Mouse (Mus musculus) gastrocnemius, postnatal 14 days (tissue): ENCODE data around the gene Mcm2. TPM values are rescaled to one million over a fixed set of nuclear protein-coding genes. Genes with fewer than 3 reads are reported as not detected.
A peak's percentile ranks its signal among the peaks of the same experiment; 100 is the strongest.

Experiments used
- DNase-seq: peaks from one replicate; pipeline ENCODE4 v3.0.0; 2021; ENCODE audit warnings: mixed read lengths
- intact Hi-C: fragments of 180-260 bp; cut with DNase I; formaldehyde crosslinking; loops from one replicate; pipeline ENCODE4 v1.15.1; 2025; ENCODE audit warnings: low total_unique reads
- long read RNA-seq, 2 experiments: library from polyadenylated mRNA; stranded (forward); transcript quantifications; one replicate each; pipeline ENCODE4 v2.0.0; 2021
- total RNA-seq, 2 experiments: library from RNA; stranded (reverse); gene quantifications; 2 replicates each; pipeline ENCODE4 v1.2.3; 2021

Gene Mcm2
- total RNA-seq, result 1 to 10 TPM; 5.5 to 9.4 TPM
- long read RNA-seq, experiment 1, partial matches to known transcripts, result 1 of 10 reads
- long read RNA-seq, experiment 1, other reads (novel, unspliced or antisense), result 5 of 10 reads
- long read RNA-seq, experiment 2, transcript Mcm2-201 (16 exons, 3,371 nt), result major isoform, 7 of 12 reads
- long read RNA-seq, experiment 2, partial matches to known transcripts, result 3 of 12 reads
- long read RNA-seq, experiment 2, other reads (novel, unspliced or antisense), result 1 of 12 reads

- intact Hi-C loops, result no loop called here
- DNase-seq, result peak; percentile 94
Observed at GRCm38 (mm10) chr6:88898534-88899048, at the start of gene Mcm2. Gene Mcm2 (minus strand): TSS chr6:88898780.

GRCm38 (mm10) chr6:88947771-88948170, 49.2 kb upstream of the Mcm2 start:
- no peak for DNase-seq
- intact Hi-C loops, result no loop called here

GRCm38 (mm10) chr6:88946442-88946841, 47.9 kb upstream of the Mcm2 start:
- intact Hi-C loops, result no loop called here
- DNase-seq, result no peak

GRCm38 (mm10) chr6:88943666-88944065, 45.1 kb upstream of the Mcm2 start:
- DNase-seq, result no peak
- intact Hi-C loops, result no loop called here

GRCm38 (mm10) chr6:88942595-88942994, 44.0 kb upstream of the Mcm2 start:
- no peak for DNase-seq
- intact Hi-C loops, result no loop called here

GRCm38 (mm10) chr6:88941628-88942027, 43.0 kb upstream of the Mcm2 start:
- DNase-seq, result peak; percentile 46
- intact Hi-C loops, result no loop called here

- intact Hi-C loops, result no loop called here
- no peak for DNase-seq
Observed at GRCm38 (mm10) chr6:88940090-88940916, 41.7 kb upstream of the Mcm2 start.

- DNase-seq, result no peak
Observed at GRCm38 (mm10) chr6:88939281-88940089, 40.9 kb upstream of the Mcm2 start.

GRCm38 (mm10) chr6:88938664-88939055, 40.1 kb upstream of the Mcm2 start:
- intact Hi-C loops, result loop anchor here (10.0 kb wide), 1 partner anchor 386 kb away; no protein-coding TSS in a partner anchor
- DNase-seq, result no peak

More at GRCm38 (mm10) chr6:88939281-88940089, 40.9 kb upstream of the Mcm2 start:
- intact Hi-C loops, result loop anchor here (10.0 kb wide), 1 partner anchor 385 kb away; no protein-coding TSS in a partner anchor

GRCm38 (mm10) chr6:88937971-88938663, 39.5 kb upstream of the Mcm2 start:
- DNase-seq, result no peak
- intact Hi-C loops, result loop anchor here (10.0 kb wide), 1 partner anchor 387 kb away; no protein-coding TSS in a partner anchor

GRCm38 (mm10) chr6:88937214-88937549, 38.6 kb upstream of the Mcm2 start:
- DNase-seq, result no peak
- intact Hi-C loops, result loop anchor here (10.0 kb wide), 1 partner anchor 388 kb away; no protein-coding TSS in a partner anchor

GRCm38 (mm10) chr6:88936342-88937213, 38.0 kb upstream of the Mcm2 start:
- no peak for DNase-seq
- intact Hi-C loops, result loop anchor here (10.0 kb wide), 1 partner anchor 388 kb away; no protein-coding TSS in a partner anchor

- no peak for DNase-seq
- intact Hi-C loops, result loop anchor here (10.0 kb wide), 1 partner anchor 389 kb away; no protein-coding TSS in a partner anchor
Observed at GRCm38 (mm10) chr6:88935735-88936276, 37.2 kb upstream of the Mcm2 start.

- no peak for DNase-seq
- intact Hi-C loops, result loop anchor here (5.0 to 10.0 kb wide), 3 partner anchors 77 to 622 kb away; no protein-coding TSS in a partner anchor
Observed at GRCm38 (mm10) chr6:88934816-88935215, 36.2 kb upstream of the Mcm2 start.

- no peak for DNase-seq
- intact Hi-C loops, result loop anchor here (5.0 to 10.0 kb wide), 3 partner anchors 78 to 623 kb away; no protein-coding TSS in a partner anchor
Observed at GRCm38 (mm10) chr6:88934132-88934531, 35.6 kb upstream of the Mcm2 start.

- no peak for DNase-seq
- intact Hi-C loops, result loop anchor here (5.0 to 10.0 kb wide), 3 partner anchors 81 to 626 kb away; no protein-coding TSS in a partner anchor
Observed at GRCm38 (mm10) chr6:88931449-88931848, 32.9 kb upstream of the Mcm2 start.

GRCm38 (mm10) chr6:88930049-88930448, 31.5 kb upstream of the Mcm2 start:
- intact Hi-C loops, result loop anchor here (5.0 to 10.0 kb wide), 3 partner anchors 82 to 627 kb away; no protein-coding TSS in a partner anchor

More at GRCm38 (mm10) chr6:88930049-88930448, 31.5 kb upstream of the Mcm2 start:
- no peak for DNase-seq
